Mouse (Mus musculus): ENCODE data around the gene Dand5. TPM values are rescaled to one million over a fixed set of nuclear protein-coding genes. Genes with fewer than 3 reads are reported as not detected.

The Dand5 gene
- polyA plus RNA-seq (2016; fragmentation: Nextera tagmentation; extraction: Ambion mirVana): 3.8 and 5.5 TPM in 2 replicates

- H3K36me3 ChIP-seq: no peaks in the 10 kb centered on the region
- no peak within 1 kb of the TSS for H3K27ac ChIP-seq
- peaks cover 36% of the 10 kb centered on the region for H3K27me3 ChIP-seq (ENCODE audit: insufficient read depth, poor library complexity, severe bottlenecking)
- DNase-seq (ENCODE audit: low spot score): no peak
- H3K4me1 ChIP-seq (replicated peaks): peaks cover 12% of the 10 kb centered on the region
- 30% methylated on average over 3 of the region's 3 CpGs for WGBS
- peak within 1 kb of the TSS; percentile 22 for H3K4me3 ChIP-seq
- H3K9me3 ChIP-seq: no peaks in the 10 kb centered on the region
Measured at GRCm38 (mm10) chr8:84822723-84823122, at the start of gene Dand5. Gene Dand5, minus strand, starts transcription at chr8:84822823.

- Histone ChIP-seq H3K4me3 (peak within 1 kb of the TSS; percentile 55), H3K9me3 (no peaks in the 10 kb centered on the region), H3K27ac (peak within 1 kb of the TSS; percentile 81), H3K36me3 (peaks cover 32% of the 10 kb centered on the region), H3K4me1 (replicated peaks) (peaks cover 15% of the 10 kb centered on the region), H3K27me3 (ENCODE audit: insufficient read depth, poor library complexity, severe bottlenecking) (peaks cover 23% of the 10 kb centered on the region)
- DNase-seq (ENCODE audit: low spot score): peak; percentile 72
- WGBS: 15% methylated on average over 46 of the region's 46 CpGs
Measured at GRCm38 (mm10) chr8:84871376-84872308, 49.0 kb upstream of the Dand5 start, which contains the start of gene Syce2. Gene Syce2, plus strand, starts transcription at chr8:84872111.

GRCm38 (mm10) chr8:84856864-84857441 lies 34.3 kb upstream of the Dand5 start, which contains the start of gene Farsa:
Gene Farsa, plus strand, starts transcription at chr8:84856989.
- under 1% methylated on average over 39 of the region's 39 CpGs for WGBS
- 0 out of 2 replicates have a peak, but pooled peaks cover 5% of the 10 kb centered on the region for H3K27me3 ChIP-seq (ENCODE audit: insufficient read depth, poor library complexity, severe bottlenecking)
- H3K9me3 ChIP-seq: no peaks in the 10 kb centered on the region
- peak within 1 kb of the TSS; percentile 97 for H3K4me3 ChIP-seq
- H3K36me3 ChIP-seq: peaks cover 30% of the 10 kb centered on the region
- DNase-seq (ENCODE audit: low spot score): peak; percentile 94
- H3K4me1 ChIP-seq (replicated peaks): peaks cover 14% of the 10 kb centered on the region
- H3K27ac ChIP-seq: peak within 1 kb of the TSS; percentile 92

- Histone ChIP-seq H3K27me3 (ENCODE audit: insufficient read depth, poor library complexity, severe bottlenecking) (0 out of 2 replicates have a peak, but pooled peaks cover 5% of the 10 kb centered on the region), H3K4me1 (replicated peaks) (peaks cover 14% of the 10 kb centered on the region), H3K27ac (peak overlapping the region; percentile 92; the same call in 1 of the 2 replicates), H3K36me3 (peaks cover 25% of the 10 kb centered on the region), H3K9me3 (no peaks in the 10 kb centered on the region), H3K4me3 (peak overlapping the region; percentile 97)
- DNase-seq (ENCODE audit: low spot score): no peak
- WGBS: 97% methylated on average over 3 of the region's 3 CpGs
Measured at GRCm38 (mm10) chr8:84856434-84856833, 33.8 kb upstream of the Dand5 start.

DNA sequence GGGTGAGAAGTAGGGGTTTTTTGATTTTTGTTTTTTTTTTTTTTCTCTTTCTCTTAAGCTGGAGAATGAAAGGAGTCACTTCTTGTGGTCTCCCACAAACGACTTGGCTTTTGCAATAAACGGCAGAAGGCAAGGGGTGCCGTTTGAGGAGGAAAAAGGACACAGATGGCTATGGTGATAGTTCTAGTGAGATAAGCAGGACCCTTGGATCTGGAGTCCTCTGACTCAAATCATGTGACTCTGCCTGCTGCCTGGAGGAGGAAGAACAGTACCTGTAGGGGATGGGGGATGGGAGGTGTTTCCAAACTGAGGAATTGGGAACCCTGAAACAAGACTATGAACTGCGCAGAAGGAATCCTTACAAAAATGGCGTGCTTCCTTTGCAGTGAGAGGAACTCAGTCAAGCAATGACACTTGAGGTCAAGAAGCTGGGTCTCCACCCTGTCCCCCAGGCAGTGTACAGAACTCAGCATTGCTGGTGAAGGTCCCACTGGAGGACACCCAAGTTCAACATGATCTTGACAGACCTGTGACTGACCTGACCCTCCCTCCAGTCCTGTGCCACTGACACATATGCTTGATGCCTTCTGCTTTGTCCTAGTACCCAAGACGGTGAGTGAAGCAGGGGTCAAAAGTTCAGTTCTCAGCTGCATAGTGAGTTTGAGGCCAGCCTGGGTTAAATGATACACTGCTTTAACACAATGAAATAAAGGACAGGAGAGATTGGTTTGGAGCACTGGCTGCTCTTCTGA lies 25.2 kb upstream of the Dand5 start:
- peaks cover 34% of the 10 kb centered on the region for H3K36me3 ChIP-seq
- peaks cover 37% of the 10 kb centered on the region for H3K4me1 ChIP-seq (replicated peaks)
- H3K4me3 ChIP-seq: peak overlapping the region; percentile 99
- WGBS: 58% methylated on average over 6 of the region's 6 CpGs
- no peaks in the 10 kb centered on the region for H3K9me3 ChIP-seq
- no peaks in the 10 kb centered on the region for H3K27me3 ChIP-seq (ENCODE audit: insufficient read depth, poor library complexity, severe bottlenecking)
- H3K27ac ChIP-seq: peak overlapping the region; percentile 97
- no peak for DNase-seq (ENCODE audit: low spot score)

GRCm38 (mm10) chr8:84846722-84847572 lies 24.3 kb upstream of the Dand5 start, which contains the start of gene Calr:
Gene Calr, minus strand, starts transcription at chr8:84846934.
- DNase-seq (ENCODE audit: low spot score): peak; percentile 100
- H3K4me1 ChIP-seq (replicated peaks): peaks cover 37% of the 10 kb centered on the region
- under 1% methylated on average over 55 of the region's 55 CpGs for WGBS
- H3K9me3 ChIP-seq: no peaks in the 10 kb centered on the region
- peak within 1 kb of the TSS; percentile 99 for H3K4me3 ChIP-seq
- peak within 1 kb of the TSS; percentile 97 for H3K27ac ChIP-seq
- H3K36me3 ChIP-seq: peaks cover 43% of the 10 kb centered on the region
- no peaks in the 10 kb centered on the region for H3K27me3 ChIP-seq (ENCODE audit: insufficient read depth, poor library complexity, severe bottlenecking)

DNA sequence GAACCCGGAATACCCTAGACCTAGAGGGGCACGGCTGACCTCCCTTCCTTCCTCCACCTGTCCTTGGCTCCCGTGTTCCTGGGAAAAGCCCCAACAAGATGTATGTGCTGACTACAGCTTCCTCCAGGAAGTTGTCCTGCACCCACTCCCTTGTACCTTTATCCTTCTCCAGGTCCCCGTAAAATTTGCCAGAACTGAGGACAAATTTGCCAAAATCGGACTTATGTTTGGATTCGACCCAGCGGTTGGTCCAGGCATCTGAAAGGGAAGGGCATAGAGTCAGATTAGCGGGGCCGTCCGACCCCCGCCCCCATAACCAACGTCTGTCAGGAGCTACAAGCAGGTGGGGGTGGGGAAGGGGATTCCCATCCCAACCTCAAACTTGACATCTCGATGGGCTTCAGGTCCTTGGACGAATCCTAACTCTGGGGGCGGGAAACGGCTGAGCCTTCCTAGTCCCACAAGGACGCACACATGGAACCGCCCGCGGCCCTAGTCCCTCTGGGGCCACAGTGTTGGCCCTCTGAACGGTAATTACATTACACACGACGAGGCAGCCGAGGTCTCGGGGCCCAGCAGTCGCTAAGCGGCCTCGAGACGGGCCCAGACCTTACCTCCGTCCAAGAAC lies 23.6 kb upstream of the Dand5 start:
- Histone ChIP-seq H3K4me1 (replicated peaks) (peaks cover 37% of the 10 kb centered on the region), H3K27ac (peak overlapping the region; percentile 97), H3K27me3 (ENCODE audit: insufficient read depth, poor library complexity, severe bottlenecking) (no peaks in the 10 kb centered on the region), H3K36me3 (peaks cover 51% of the 10 kb centered on the region), H3K9me3 (no peaks in the 10 kb centered on the region), H3K4me3 (peak overlapping the region; percentile 99)
- WGBS: 1% methylated on average over 30 of the region's 30 CpGs
- DNase-seq (ENCODE audit: low spot score): no peak

- H3K36me3 ChIP-seq: peaks cover 53% of the 10 kb centered on the region
- 22% methylated on average over 12 of the region's 12 CpGs for WGBS
- peak; percentile 59 for DNase-seq (ENCODE audit: low spot score)
- no peaks in the 10 kb centered on the region for H3K27me3 ChIP-seq (ENCODE audit: insufficient read depth, poor library complexity, severe bottlenecking)
- H3K9me3 ChIP-seq: no peaks in the 10 kb centered on the region
- H3K27ac ChIP-seq: peak overlapping the region; percentile 97
- H3K4me3 ChIP-seq: peak overlapping the region; percentile 99
- H3K4me1 ChIP-seq (replicated peaks): peaks cover 37% of the 10 kb centered on the region
Measured at GRCm38 (mm10) chr8:84845355-84846093, 22.9 kb upstream of the Dand5 start.

DNA sequence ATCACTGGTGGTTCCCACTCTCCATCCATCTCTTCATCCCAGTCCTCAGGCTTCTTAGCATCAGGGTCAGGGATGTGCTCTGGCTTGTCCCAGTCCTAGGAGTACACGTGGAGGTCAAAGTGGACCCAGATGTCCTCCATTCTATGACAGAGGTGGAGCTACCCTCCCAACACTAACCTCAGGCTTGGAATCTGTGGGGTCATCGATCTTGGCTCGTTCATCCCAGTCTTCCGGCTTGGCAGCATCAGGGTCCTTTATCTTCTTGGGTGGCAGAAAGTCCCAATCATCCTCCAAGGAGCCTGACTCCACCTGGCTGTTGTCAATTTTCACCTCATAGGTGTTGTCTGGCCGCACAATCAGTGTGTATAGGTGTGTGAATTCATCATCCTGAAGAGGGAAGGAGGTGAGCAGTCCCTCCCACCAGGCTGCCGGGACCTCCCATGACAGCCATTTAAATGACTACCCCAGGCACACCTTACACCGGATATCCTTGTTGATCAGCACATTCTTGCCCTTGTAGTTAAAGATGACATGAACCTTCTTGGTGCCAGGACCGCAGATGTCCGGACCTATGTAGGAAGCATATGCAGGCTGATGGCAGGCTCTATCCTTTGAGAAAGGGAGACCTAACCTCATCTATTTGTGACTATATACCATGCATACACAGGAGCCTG lies 21.9 kb upstream of the Dand5 start:
- Histone ChIP-seq H3K4me3 (peak overlapping the region; percentile 99), H3K27ac (0 out of 2 replicates have a peak overlapping the region, but pooled peaks have one; percentile 23), H3K36me3 (peaks cover 53% of the 10 kb centered on the region), H3K9me3 (no peaks in the 10 kb centered on the region), H3K4me1 (replicated peaks) (peaks cover 40% of the 10 kb centered on the region), H3K27me3 (ENCODE audit: insufficient read depth, poor library complexity, severe bottlenecking) (no peaks in the 10 kb centered on the region)
- 91% methylated on average over 9 of the region's 9 CpGs for WGBS
- DNase-seq (ENCODE audit: low spot score): no peak

DNA sequence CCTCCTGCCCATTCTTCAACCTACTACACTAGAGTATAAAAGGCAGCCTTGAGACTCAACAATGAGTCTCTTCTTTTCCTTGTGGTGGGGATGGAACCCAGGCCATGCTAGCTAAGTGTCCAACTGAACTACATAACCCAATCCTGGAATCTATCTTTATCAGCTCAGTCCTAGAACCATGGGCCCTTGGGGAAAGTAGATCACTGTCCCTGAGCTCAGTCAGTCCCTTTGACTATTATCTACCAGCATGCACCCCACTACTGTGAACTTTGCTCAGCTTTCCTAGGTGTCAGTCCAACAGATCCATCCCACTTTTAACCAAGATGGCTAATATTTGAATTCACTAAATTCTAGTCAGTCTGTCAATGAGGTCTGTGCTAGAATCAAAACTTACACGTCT lies 18.9 kb upstream of the Dand5 start:
- Histone ChIP-seq H3K27ac (no peak overlapping the region), H3K36me3 (peaks cover 81% of the 10 kb centered on the region), H3K27me3 (ENCODE audit: insufficient read depth, poor library complexity, severe bottlenecking) (no peaks in the 10 kb centered on the region), H3K4me3 (peak overlapping the region; percentile 11; the same call in 1 of the 2 replicates), H3K4me1 (replicated peaks) (peaks cover 55% of the 10 kb centered on the region), H3K9me3 (no peaks in the 10 kb centered on the region)
- WGBS: 76% methylated on average over 1 of the region's 1 CpGs
- DNase-seq (ENCODE audit: low spot score): no peak

Data from hindbrain, embryonic 10.5 days (tissue).